Mouse (Mus musculus) embryonic facial prominence, embryonic 10.5 days (tissue): Measurements from ENCODE around the gene Vps37d. TPM values are rescaled to one million over a fixed set of nuclear protein-coding genes. Genes with fewer than 3 reads are reported as not detected.

Source experiments
- DNase-seq: peaks from one replicate; pipeline ENCODE4 v3.0.0-alpha.2; 2017; ENCODE audit warnings: low spot score
- H3K27ac ChIP-seq: fragments of 300-500 bp; sonication (generic); replicated peaks from 2 replicates; pipeline ENCODE4 v1.5.1; 2016; ENCODE audit warnings: mild to moderate bottlenecking
- H3K27me3 ChIP-seq: fragments of 300-500 bp; sonication (generic); replicated peaks from 2 replicates; pipeline ENCODE4 v1.6.1; 2016; ENCODE audit warnings: low read depth, mild to moderate bottlenecking; ENCODE audit not compliant: poor library complexity, severe bottlenecking
- H3K36me3 ChIP-seq: fragments of 300-500 bp; sonication (generic); replicated peaks from 2 replicates; pipeline ENCODE4 v1.6.1; 2016; ENCODE audit warnings: mild to moderate bottlenecking, moderate library complexity
- H3K4me1 ChIP-seq: fragments of 300-500 bp; sonication (generic); 2 replicates; pipeline ENCODE4 v1.6.1; 2016
- H3K4me3 ChIP-seq: fragments of 300-500 bp; sonication (generic); 2 replicates; pipeline ENCODE4 v1.5.1; 2016; ENCODE audit warnings: mild to moderate bottlenecking, moderate library complexity
- H3K9me3 ChIP-seq: fragments of 300-500 bp; sonication (generic); 2 replicates; pipeline ENCODE4 v1.6.1; 2016; ENCODE audit warnings: mild to moderate bottlenecking
- WGBS: fragments of 180-500 bp; shearing (Covaris S2); methylation state at CpG from one replicate; pipeline ENCODE4 v1.1.7; 2016; 5-methylcytosine and 5-hydroxymethylcytosine counted together
- polyA plus RNA-seq: library from polyadenylated mRNA; unstranded; fragments of >200 nt; fragmentation: Nextera tagmentation; extraction: Ambion mirVana; gene quantifications from 2 replicates; pipeline ENCODE4 v1.2.1, GENCODE M21; 2016

Gene Vps37d
- polyA plus RNA-seq, 1 experiment from 2014 or later = 9.5 TPM

DNA sequence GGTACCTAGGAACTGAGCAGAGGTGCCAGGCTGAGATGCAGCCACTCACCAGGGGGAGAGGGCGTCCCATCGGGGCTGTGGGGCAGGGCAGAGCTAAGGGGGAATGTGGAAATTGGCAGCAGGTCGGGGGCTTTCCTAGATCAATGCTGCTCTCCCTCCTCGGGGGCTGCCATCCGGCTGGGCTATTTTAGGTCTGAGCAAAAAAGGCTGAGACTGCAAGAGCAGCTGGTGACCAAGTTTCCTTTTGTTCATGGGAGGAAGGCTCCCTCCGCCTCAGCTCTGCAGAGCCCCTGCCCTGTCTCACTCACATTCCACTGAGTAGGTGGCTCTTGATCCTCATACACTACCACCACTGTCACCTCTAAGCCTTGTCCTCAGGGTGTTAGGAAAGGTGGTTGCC lies 38.0 kb downstream of the Vps37d start:
- H3K27ac ChIP-seq = no peak overlapping the region; the same call in 1 of the 2 replicates
- no peak for DNase-seq
- H3K27me3 ChIP-seq = no peaks in the 10 kb centered on the region; the same call in 1 of the 2 replicates
- WGBS = 40% methylated on average over 6 of the region's 6 CpGs
- no peaks in the 10 kb centered on the region for H3K9me3 ChIP-seq
- H3K4me1 ChIP-seq = peaks cover 25% of the 10 kb centered on the region
- no peak overlapping the region for H3K4me3 ChIP-seq
- H3K36me3 ChIP-seq = peaks cover 51% of the 10 kb centered on the region

DNA sequence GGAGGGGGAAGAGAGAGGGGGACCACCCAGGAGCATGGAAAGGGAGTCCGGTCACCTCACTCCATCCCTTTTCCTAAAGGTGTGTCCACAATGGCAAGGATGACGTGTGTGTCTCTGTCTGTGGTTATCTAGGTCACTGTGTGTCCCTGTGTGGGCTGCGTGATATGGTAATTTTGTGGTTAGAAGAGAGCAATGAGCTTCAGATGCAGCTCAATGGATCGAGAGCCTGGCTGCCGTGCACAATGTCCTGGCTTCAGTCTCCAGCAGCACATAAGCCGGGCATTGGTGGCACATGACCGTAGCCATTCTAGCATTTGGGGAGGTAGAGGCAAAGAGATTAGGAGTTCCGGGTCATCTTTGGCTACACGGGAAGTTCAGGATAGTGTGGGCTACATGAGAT lies 38.5 kb downstream of the Vps37d start:
- Histone ChIP-seq H3K9me3 (peaks cover 4% of the 10 kb centered on the region; the same call in 1 of the 2 replicates), H3K4me3 (no peak overlapping the region), H3K36me3 (peaks cover 50% of the 10 kb centered on the region), H3K27me3 (no peaks in the 10 kb centered on the region; the same call in 1 of the 2 replicates), H3K4me1 (peaks cover 25% of the 10 kb centered on the region), H3K27ac (no peak overlapping the region)
- DNase-seq = no peak
- 91% methylated on average over 9 of the region's 9 CpGs for WGBS

DNA sequence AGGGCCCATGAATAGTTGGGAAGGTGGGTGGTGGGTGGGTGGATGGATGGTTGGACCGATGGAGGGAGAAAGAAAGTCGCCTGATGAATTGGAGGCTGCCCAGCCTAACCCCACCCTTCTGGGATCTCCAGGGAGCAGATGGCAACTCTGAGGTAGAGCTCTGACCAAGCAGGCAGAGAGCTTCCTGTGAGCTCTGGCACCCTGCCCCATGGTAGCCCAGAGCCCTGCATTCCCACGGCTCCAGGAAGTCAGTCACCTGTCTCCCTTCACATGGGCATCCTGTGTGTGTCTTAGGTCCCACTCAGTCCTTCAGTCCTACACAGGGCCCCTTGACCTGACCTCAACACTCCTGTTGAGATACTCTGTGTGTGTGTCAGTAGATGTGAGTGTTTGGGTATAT lies 40.1 kb downstream of the Vps37d start:
- peaks cover 25% of the 10 kb centered on the region for H3K4me1 ChIP-seq
- no peak for DNase-seq
- no peaks in the 10 kb centered on the region; the same call in 1 of the 2 replicates for H3K27me3 ChIP-seq
- peaks cover 9% of the 10 kb centered on the region; the same call in 1 of the 2 replicates for H3K9me3 ChIP-seq
- 94% methylated on average over 3 of the region's 3 CpGs for WGBS
- H3K27ac ChIP-seq = no peak overlapping the region
- peaks cover 53% of the 10 kb centered on the region for H3K36me3 ChIP-seq
- H3K4me3 ChIP-seq = no peak overlapping the region

DNA sequence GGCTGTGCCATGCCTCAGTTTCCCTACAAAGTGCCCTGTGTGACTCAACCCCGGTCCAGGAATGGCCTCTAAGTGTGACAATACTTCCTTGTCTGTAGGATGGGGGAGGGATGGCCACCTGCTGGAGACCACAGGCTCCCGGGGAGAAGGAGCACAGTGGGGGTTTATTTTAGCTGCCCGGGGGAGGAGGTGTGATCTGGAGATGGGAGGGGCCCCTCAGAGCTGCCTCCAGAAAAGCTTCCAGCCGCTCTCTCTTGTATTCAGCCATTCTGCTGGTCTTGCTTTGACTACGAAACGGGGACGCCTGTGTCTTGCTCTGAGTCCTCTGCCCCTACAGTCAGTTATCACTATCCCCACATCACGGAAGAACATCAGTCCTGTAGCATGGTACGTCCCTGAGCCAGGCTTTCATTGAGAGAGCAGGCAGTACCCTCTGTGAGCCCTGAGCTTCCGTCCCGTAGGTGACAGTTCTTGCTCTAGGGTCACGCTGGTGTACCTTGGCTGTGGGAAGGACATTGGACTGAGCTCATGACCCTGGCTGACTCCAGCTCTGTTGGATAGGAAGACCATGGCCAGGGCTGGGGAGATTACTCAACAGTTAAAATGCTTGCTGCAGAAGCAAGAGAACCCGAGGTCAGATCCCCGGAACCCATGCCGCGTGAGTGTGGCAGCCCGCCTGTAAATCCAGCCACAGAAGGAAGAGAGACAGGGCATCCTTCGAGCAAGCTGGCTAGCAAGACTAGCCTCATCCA lies 42.3 kb downstream of the Vps37d start:
- Histone ChIP-seq H3K36me3 (peaks cover 51% of the 10 kb centered on the region), H3K27me3 (no peaks in the 10 kb centered on the region), H3K4me1 (peaks cover 13% of the 10 kb centered on the region), H3K27ac (no peak overlapping the region), H3K9me3 (peaks cover 9% of the 10 kb centered on the region; the same call in 1 of the 2 replicates), H3K4me3 (no peak overlapping the region)
- no peak for DNase-seq
- WGBS = 65% methylated on average over 18 of the region's 18 CpGs

DNA sequence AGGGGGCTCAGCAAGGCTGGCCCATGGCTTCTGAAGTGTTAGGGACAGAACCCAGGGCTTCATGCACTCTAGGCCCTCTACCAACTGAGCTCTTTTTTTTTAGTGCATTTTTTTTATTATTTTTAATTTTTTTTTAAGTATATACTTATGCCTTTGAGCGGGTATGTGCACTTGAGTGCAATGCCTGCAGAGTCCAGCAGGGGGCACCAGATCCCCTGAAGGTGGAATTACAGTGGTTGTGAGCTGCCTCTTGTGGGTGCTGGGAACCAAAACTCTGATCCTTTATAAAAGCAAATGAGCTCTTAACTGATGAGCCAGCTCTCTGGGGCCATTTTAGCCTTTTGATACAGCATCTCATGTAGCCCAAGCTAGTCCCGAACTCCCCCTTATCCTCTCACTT lies 43.5 kb downstream of the Vps37d start:
- 97% methylated on average over 2 of the region's 2 CpGs for WGBS
- Histone ChIP-seq H3K4me3 (no peak overlapping the region), H3K4me1 (peaks cover under 1% of the 10 kb centered on the region; the same call in 1 of the 2 replicates), H3K36me3 (peaks cover 45% of the 10 kb centered on the region), H3K27ac (no peak overlapping the region), H3K27me3 (no peaks in the 10 kb centered on the region), H3K9me3 (peaks cover 9% of the 10 kb centered on the region; the same call in 1 of the 2 replicates)
- DNase-seq = no peak

- Histone ChIP-seq H3K9me3 (peaks cover 9% of the 10 kb centered on the region; the same call in 1 of the 2 replicates), H3K4me3 (no peak overlapping the region)
- 91% methylated on average over 5 of the region's 5 CpGs for WGBS
These were observed 45.5 kb downstream of the Vps37d start for GRCm38 (mm10) chr5:135032581-135032980.

GRCm38 (mm10) chr5:135029007-135029854 lies 48.8 kb downstream of the Vps37d start:
- Histone ChIP-seq H3K36me3 (peaks cover 13% of the 10 kb centered on the region; the same call in 1 of the 2 replicates), H3K27ac (peak overlapping the region; percentile 36; the same call in 1 of the 2 replicates), H3K27me3 (peaks cover 4% of the 10 kb centered on the region; the same call in 1 of the 2 replicates), H3K9me3 (peaks cover 2% of the 10 kb centered on the region; the same call in 1 of the 2 replicates), H3K4me1 (peaks cover 37% of the 10 kb centered on the region), H3K4me3 (peak overlapping the region; percentile 23; the same call in 1 of the 2 replicates)
- 57% methylated on average over 18 of the region's 18 CpGs for WGBS
- peak; percentile 25 for DNase-seq

More at GRCm38 (mm10) chr5:135032581-135032980, 45.5 kb downstream of the Vps37d start:
- DNase-seq = no peak
- Histone ChIP-seq H3K27ac (no peak overlapping the region), H3K4me1 (peaks cover 13% of the 10 kb centered on the region), H3K36me3 (peaks cover 25% of the 10 kb centered on the region), H3K27me3 (no peaks in the 10 kb centered on the region)

- Histone ChIP-seq H3K36me3 (peaks cover 5% of the 10 kb centered on the region; the same call in 1 of the 2 replicates), H3K27me3 (peaks cover 9% of the 10 kb centered on the region; the same call in 1 of the 2 replicates), H3K4me3 (peak overlapping the region; percentile 19), H3K27ac (peak overlapping the region; percentile 59; the same call in 1 of the 2 replicates), H3K9me3 (no peaks in the 10 kb centered on the region), H3K4me1 (peaks cover 50% of the 10 kb centered on the region)
- WGBS = 23% methylated on average over 7 of the region's 7 CpGs
- peak; percentile 50 for DNase-seq
These were observed 52.2 kb downstream of the Vps37d start for GRCm38 (mm10) chr5:135025899-135026298.

DNA sequence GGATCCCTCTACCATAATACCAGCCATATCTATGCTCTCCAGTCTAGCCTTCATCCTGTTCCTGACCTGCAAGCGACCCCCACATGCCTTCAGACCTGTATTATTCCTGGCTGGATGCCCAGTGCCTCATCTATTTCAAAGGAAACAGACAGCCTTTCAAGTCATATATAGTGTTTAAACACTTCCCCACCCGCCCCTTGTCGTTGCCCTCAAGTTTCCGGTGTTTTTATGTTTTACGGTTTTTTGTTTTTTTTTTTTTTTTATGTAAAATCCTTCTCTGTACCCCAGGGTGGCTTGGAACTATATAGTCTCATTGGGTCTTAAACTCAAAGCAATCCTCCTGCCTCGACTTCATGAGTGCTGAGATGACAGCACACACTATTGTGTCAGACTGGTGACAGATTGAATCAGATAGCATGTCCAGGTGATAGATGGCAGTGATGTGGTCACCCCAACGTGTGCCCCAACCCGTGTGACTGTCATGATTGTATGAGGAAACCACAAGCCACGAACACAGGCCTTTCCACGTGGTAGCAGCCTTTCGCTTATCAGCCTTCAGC lies 53.3 kb downstream of the Vps37d start:
- H3K4me3 ChIP-seq = peak overlapping the region; percentile 85
- peaks cover 50% of the 10 kb centered on the region for H3K4me1 ChIP-seq

DNA sequence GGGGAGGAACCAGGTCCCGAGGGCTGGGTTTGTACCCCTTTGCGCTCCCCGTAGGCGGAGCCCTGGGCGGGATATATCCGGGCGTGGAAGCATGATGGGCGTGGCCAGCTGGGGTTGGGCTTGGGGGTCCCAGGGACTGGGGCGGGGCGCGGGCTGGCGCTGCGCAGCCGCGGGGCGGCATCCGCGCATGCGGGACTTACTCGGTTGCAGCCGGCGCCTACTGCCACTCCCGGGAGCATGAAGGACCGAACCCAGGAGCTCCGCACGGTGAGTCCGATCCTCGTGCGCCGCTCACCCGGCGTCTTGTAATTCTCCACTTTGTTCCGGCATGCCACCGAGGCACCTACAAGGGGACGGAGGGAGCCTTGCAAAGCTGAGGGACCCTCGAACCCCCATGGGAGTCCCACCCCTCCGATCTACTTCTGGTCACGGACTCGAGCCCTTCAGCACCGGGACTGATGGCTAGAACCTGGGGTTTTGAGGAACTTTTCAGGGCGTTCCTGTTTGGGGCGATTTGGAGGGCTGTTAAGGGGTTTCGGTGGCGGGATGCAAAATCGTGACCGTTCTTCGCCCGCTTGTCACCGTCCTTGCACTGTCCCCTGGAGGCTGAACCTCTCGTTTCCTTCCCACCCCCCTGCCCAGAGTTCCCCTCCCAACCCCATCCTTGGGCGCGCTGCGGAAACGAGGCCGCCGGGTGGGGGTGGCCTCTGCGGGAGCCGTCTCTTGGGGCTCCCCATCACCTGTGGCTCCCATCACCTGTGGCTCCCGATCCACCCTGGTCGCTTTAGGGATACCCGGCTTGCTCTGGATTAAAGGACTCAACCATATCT lies 54.5 kb downstream of the Vps37d start, which contains the start of gene Stx1a:
Stx1a (plus strand) TSS at position 139 of the 830 bp plus-strand sequence.
- Histone ChIP-seq H3K9me3 (no peaks in the 10 kb centered on the region), H3K27ac (peak within 1 kb of the TSS; percentile 87), H3K4me1 (peaks cover 39% of the 10 kb centered on the region), H3K4me3 (peak within 1 kb of the TSS; percentile 85), H3K27me3 (peaks cover 9% of the 10 kb centered on the region; the same call in 1 of the 2 replicates), H3K36me3 (peaks cover 3% of the 10 kb centered on the region; the same call in 1 of the 2 replicates)
- peak; percentile 95 for DNase-seq
- under 1% methylated on average over 61 of the region's 61 CpGs for WGBS

More for the DNA sequence above, 53.3 kb downstream of the Vps37d start:
- Histone ChIP-seq H3K27ac (no peak overlapping the region), H3K36me3 (peaks cover 3% of the 10 kb centered on the region; the same call in 1 of the 2 replicates), H3K27me3 (peaks cover 9% of the 10 kb centered on the region; the same call in 1 of the 2 replicates), H3K9me3 (no peaks in the 10 kb centered on the region)
- WGBS = 75% methylated on average over 11 of the region's 11 CpGs
- peak; percentile 41 for DNase-seq
